Comparison of ENCODE assay signal across 23 mouse cellular contexts in the genomic region with DNA sequence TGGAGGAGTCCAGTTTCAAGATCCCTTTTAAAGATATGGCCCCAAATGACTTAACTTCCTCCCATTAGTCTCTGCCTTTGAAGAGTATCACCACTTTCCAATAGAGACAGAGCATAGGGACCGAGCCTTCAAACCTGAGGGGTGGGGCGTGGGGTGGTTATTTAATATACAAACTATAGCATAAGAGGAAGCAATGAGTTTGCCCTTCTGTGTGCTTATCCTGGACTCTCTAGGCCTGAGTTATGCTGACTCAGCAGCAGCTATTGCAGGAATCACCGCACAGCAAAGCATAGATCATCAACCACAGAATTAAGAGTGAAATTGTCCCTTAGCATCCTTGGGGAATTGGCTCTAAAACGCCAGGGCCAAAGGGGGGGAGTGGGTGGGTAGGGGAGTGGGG. TPM values are rescaled to one million over a fixed set of nuclear protein-coding genes. Genes with fewer than 3 reads are reported as not detected.
"Had no signal": no experiment of that assay in that cellular context is flagged by ENCODE, and none has a peak within 500 bp of the region (broad histone marks: within the 10 kb centered on the region; RNA-seq: fewer than 3 reads in every experiment).

No protein-coding gene starts in this region.

- H3K9me3 ChIP-seq: limb, embryonic 12.5 days; limb, embryonic 15.5 days; neural tube, embryonic 12.5 days; neural tube, embryonic 15.5 days had no signal

- H3K27ac ChIP-seq: limb, embryonic 12.5 days; limb, embryonic 15.5 days; liver, embryonic 14.5 days; macrophage; neural tube, embryonic 12.5 days; neural tube, embryonic 15.5 days; stomach, postnatal 0 days had no signal

- H3K4me1 ChIP-seq: limb, embryonic 12.5 days; limb, embryonic 15.5 days; neural tube, embryonic 12.5 days; neural tube, embryonic 15.5 days had no signal

- H3K27me3 ChIP-seq: limb, embryonic 12.5 days; limb, embryonic 15.5 days; neural tube, embryonic 12.5 days; neural tube, embryonic 15.5 days had no signal

- H3K36me3 ChIP-seq: limb, embryonic 12.5 days; limb, embryonic 15.5 days; neural tube, embryonic 12.5 days; neural tube, embryonic 15.5 days had no signal

- H3K4me2 ChIP-seq: limb, embryonic 12.5 days; limb, embryonic 15.5 days; liver, embryonic 11.5 days; lung, embryonic 14.5 days; midbrain, embryonic 11.5 days; neural tube, embryonic 12.5 days; neural tube, embryonic 15.5 days had no signal

- ATAC-seq: liver, postnatal 0 days; lung, postnatal 0 days had no signal

- H3K9ac ChIP-seq: limb, embryonic 12.5 days; limb, embryonic 15.5 days; liver, embryonic 14.5 days; liver, postnatal 0 days; lung, embryonic 14.5 days; neural tube, embryonic 12.5 days; neural tube, embryonic 15.5 days had no signal

- DNase-seq: kidney, adult 9 months; kidney, postnatal 14 days; kidney, postnatal 4 days; left cerebral cortex, postnatal 4 days; liver, postnatal 0 days; lung, embryonic 14.5 days; midbrain, embryonic 14.5 days; right cerebral cortex, adult 18-20 months; right cerebral cortex, postnatal 14 days; right cerebral cortex, postnatal 4 days; thymus, adult 2 months; thymus, postnatal 14 days; thymus, postnatal 4 days had no signal

- H3K4me3 ChIP-seq: limb, embryonic 12.5 days; limb, embryonic 15.5 days; neural tube, embryonic 12.5 days; neural tube, embryonic 15.5 days had no signal

RNA-seq across cellular contexts. Expression of a gene that starts 16.9 kb away (rescaled TPM):
- polyA plus RNA-seq: liver, postnatal 0 days had no signal
